Mouse (Mus musculus): ENCODE measurements around the gene Chrna9. TPM values are rescaled to one million over a fixed set of nuclear protein-coding genes. Genes with fewer than 3 reads are reported as not detected.

Chrna9 gene
- total and polyA plus RNA-seq, 3 experiments = 0.57 TPM; not detected in 2

DNA sequence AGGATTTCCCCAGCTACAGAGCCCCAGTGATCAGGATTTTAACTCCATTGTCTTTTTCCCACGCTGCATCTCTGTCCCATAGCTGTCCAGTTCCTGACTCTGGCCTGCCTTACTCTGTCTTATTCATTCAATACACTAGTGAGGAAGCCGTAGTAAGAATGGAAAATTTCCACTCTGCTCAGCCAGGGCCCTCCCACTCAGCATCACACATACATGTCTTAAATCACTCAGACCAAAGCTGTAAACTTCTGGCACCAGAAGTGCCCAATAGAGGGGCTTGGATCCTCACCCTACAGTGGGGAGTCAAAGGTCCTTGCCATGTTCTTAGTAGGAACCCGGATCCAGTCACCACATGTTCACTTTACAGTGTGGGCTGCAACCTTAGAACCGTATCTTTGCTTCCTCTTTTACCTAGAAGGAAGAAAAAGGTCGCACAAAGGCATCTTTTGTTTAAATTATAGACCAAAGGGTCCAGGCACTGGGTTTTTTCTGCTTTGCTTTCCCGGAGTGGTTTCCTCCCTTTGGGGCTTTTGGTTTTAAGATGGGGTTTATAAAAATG, 65.9 kb downstream of the Chrna9 start:
- peak; percentile 29 for DNase-seq (ENCODE audit: extremely low read depth)
- Histone ChIP-seq H3K4me1 (ENCODE audit: control insufficient read depth in 1 of 2, insufficient read depth in 2 of 2) (peaks cover 15 to 35% of the 10 kb centered on the region in 2 experiments), H3K4me3 (replicated peaks in 1 of 3; ENCODE audit: low read depth in 2 of 3, low read length in 2 of 3, poor library complexity in 1 of 3) (no peak overlapping the region), H3K27me3 (replicated peaks) (no peaks in the 10 kb centered on the region), H3K9me3 (replicated peaks; ENCODE audit: low read length) (no peaks in the 10 kb centered on the region), H3K27ac (ENCODE audit: insufficient read depth, low read depth) (no peak overlapping the region), H3K79me2 (replicated peaks; ENCODE audit: control insufficient read depth, extremely low read depth, insufficient read depth, poor library complexity, severe bottlenecking) (no peaks in the 10 kb centered on the region), H3K4me2 (ENCODE audit: insufficient read depth, low read depth, poor library complexity, severe bottlenecking) (0 out of 2 replicates have a peak overlapping the region, but pooled peaks have one; percentile 9), H3K9ac (ENCODE audit: insufficient read depth, low read depth) (no peak overlapping the region), H3K36me3 (replicated peaks in 1 of 2; ENCODE audit: control insufficient read depth in 1 of 2, insufficient read depth in 1 of 2, low read length in 1 of 2) (no peaks in the 10 kb centered on the region)
- no peak for TF ChIP-seq ZMIZ1 (IDR thresholded peaks at IDR 0.05; ENCODE audit: low read depth, low read length)
- TF ChIP-seq EP300 (IDR thresholded peaks at IDR 0.05; ENCODE audit: low read length) = 0 out of 2 replicates have a peak, but pooled peaks have one; percentile 19
- TF ChIP-seq E2F4 (IDR thresholded peaks at IDR 0.05; ENCODE audit: insufficient replicate concordance, low read depth, low read length) = no peak
- no peak for TF ChIP-seq ETS1 (conservative IDR thresholded peaks at IDR 0.05; ENCODE audit: low read depth, low read length)
- TF ChIP-seq MEF2A (IDR thresholded peaks at IDR 0.05; ENCODE audit: borderline replicate concordance, low read depth, low read length) = no peak
- no peak for TF ChIP-seq RAD21 (IDR thresholded peaks at IDR 0.05; ENCODE audit: low read depth, low read length)
- no peak for TF ChIP-seq ZKSCAN1 (IDR thresholded peaks at IDR 0.05; ENCODE audit: borderline replicate concordance, low read depth, low read length)
- TF ChIP-seq CTCF (conservative IDR thresholded peaks at IDR 0.05 in 1 of 2, IDR thresholded peaks at IDR 0.05 in 1 of 2; ENCODE audit: low read depth in 2 of 2, low read length in 2 of 2) = no peak
- TF ChIP-seq POLR2AphosphoS2 (IDR thresholded peaks at IDR 0.05; ENCODE audit: low read depth, low read length) = no peak
- 0 out of 2 replicates have a peak, but pooled peaks have one; percentile 38 for TF ChIP-seq MYC (IDR thresholded peaks at IDR 0.05; ENCODE audit: low read depth, low read length)
- in situ Hi-C loops (cut with MboI; ENCODE audit: low pct_ligation_motif_present, low pct_unique_long_range_greater_than_20kb, low sequenced_read_pairs) (no loop called here), dilution Hi-C loops (cut with MboI; ENCODE audit: extremely low pct_ligation_motif_present, extremely low pct_unique_long_range_greater_than_20kb, low sequenced_read_pairs) (no loop called here)

DNA sequence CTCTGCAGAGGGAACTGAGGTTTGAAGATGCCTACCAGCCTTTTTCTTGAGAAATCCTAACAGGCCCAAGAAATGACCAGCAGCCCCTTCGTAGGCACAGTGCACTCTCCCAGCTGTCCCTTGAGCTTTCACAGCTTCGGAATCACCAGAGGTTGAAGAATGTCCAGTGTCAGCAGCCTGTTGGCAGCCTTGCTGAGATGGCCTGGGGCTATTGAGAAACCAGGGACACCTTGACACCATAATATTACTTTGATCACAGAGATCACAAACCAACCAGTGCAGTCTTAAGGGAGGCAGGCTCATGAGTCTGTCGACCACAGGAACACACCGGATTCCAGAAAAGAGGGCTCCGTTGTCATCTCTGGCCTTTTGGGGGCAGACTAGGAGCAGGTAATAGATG, 66.5 kb downstream of the Chrna9 start:
- H3K4me3 ChIP-seq (replicated peaks in 1 of 3; ENCODE audit: low read depth in 2 of 3, low read length in 2 of 3, poor library complexity in 1 of 3) = no peak overlapping the region
- TF ChIP-seq SIN3A (IDR thresholded peaks at IDR 0.05; ENCODE audit: low read length) = no peak
- peak in 1 of 2 experiments; percentile 39; a peak in 2 of 4 replicates for TF ChIP-seq CTCF (conservative IDR thresholded peaks at IDR 0.05 in 1 of 2, IDR thresholded peaks at IDR 0.05 in 1 of 2; ENCODE audit: low read depth in 2 of 2, low read length in 2 of 2)
- peak; percentile 49 for TF ChIP-seq RAD21 (IDR thresholded peaks at IDR 0.05; ENCODE audit: low read depth, low read length)
- no peak for TF ChIP-seq TCF12 (IDR thresholded peaks at IDR 0.05; ENCODE audit: low read depth, low read length)
- no peak for TF ChIP-seq CHD1 (IDR thresholded peaks at IDR 0.05; ENCODE audit: low read depth, low read length)
- no peak for TF ChIP-seq PAX5 (IDR thresholded peaks at IDR 0.05; ENCODE audit: low read length)
- TF ChIP-seq SMC3 (IDR thresholded peaks at IDR 0.05; ENCODE audit: low read depth, low read length) = peak; percentile 10; the same call in 1 of the 2 replicates
- TF ChIP-seq ZKSCAN1 (IDR thresholded peaks at IDR 0.05; ENCODE audit: borderline replicate concordance, low read depth, low read length) = no peak
- no peak for TF ChIP-seq ZMIZ1 (IDR thresholded peaks at IDR 0.05; ENCODE audit: low read depth, low read length)
- no peak for TF ChIP-seq JUN (IDR thresholded peaks at IDR 0.05; ENCODE audit: insufficient read depth, low read depth, low read length)
- TF ChIP-seq MAFK (IDR thresholded peaks at IDR 0.05; ENCODE audit: insufficient replicate concordance, low read length) = no peak
- no peaks in the 10 kb centered on the region for H3K79me2 ChIP-seq (replicated peaks; ENCODE audit: control insufficient read depth, extremely low read depth, insufficient read depth, poor library complexity, severe bottlenecking)
- dilution Hi-C loops (cut with MboI; ENCODE audit: extremely low pct_ligation_motif_present, extremely low pct_unique_long_range_greater_than_20kb, low sequenced_read_pairs) (no loop called here), in situ Hi-C loops (cut with MboI; ENCODE audit: low pct_ligation_motif_present, low pct_unique_long_range_greater_than_20kb, low sequenced_read_pairs) (no loop called here)
- no peak overlapping the region for H3K4me2 ChIP-seq (ENCODE audit: insufficient read depth, low read depth, poor library complexity, severe bottlenecking)
- H3K9me3 ChIP-seq (replicated peaks; ENCODE audit: low read length) = no peaks in the 10 kb centered on the region
- no peak overlapping the region for H3K27ac ChIP-seq (ENCODE audit: insufficient read depth, low read depth)
- no peaks in the 10 kb centered on the region for H3K27me3 ChIP-seq (replicated peaks)
- no peak overlapping the region for H3K9ac ChIP-seq (ENCODE audit: insufficient read depth, low read depth)
- no peak for DNase-seq (ENCODE audit: extremely low read depth)
- peaks cover 17 to 37% of the 10 kb centered on the region in 2 experiments for H3K4me1 ChIP-seq (ENCODE audit: control insufficient read depth in 1 of 2, insufficient read depth in 2 of 2)
- no peaks in the 10 kb centered on the region for H3K36me3 ChIP-seq (replicated peaks in 1 of 2; ENCODE audit: control insufficient read depth in 1 of 2, insufficient read depth in 1 of 2, low read length in 1 of 2)
